Mouse (Mus musculus) cerebellum, postnatal 10 days (tissue): ENCODE data around the gene Ccdc189.

ENCODE experiments used
- DNase-seq, 2 experiments: peaks; one replicate each; pipeline ENCODE4 v3.0.0; 2021; ENCODE audit warnings: mixed read lengths in 2 of 2

Gene Ccdc189

DNA sequence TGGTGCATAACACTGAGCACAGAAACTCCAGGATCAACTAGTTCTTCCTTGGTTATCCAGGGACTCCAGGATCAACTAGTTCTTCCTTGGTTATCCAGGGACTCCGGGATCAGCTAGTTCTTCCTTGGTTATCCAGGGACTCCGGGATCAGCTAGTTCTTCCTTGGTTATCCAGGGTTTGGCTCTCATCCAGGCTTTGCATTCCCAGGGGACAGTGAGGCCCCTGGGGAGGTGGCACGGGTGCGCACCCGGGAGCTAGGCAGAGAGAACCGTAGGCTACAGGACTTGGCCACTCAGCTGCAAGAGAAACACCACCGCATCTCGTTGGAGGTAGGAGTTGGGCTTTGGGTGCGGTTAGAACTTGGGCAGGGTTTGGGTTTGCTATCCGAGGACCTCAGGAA, 2.7 kb upstream of the Ccdc189 start:
- DNase-seq, result peak in 1 of 2 experiments; percentile 21

DNA sequence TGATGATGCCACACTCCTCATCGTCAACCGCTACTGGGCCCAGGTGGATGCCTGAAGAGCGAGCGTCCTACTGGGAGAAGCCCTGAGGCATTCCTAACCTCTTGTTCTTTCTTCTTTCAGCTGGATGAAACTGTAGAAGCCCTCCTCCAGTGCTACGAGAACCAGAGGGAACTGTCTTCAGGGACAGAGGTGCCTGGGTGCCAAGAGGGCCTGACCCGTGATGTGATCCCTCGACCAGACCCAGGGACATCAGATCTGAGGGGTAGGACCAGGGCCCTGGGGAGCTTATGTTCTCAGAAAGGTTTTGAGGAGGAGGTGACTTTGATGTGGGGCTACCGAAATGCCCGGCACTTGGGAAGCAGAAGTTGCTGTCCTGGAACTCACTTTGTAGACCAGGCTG, 1.2 kb upstream of the Ccdc189 start:
- no peak for DNase-seq

DNA sequence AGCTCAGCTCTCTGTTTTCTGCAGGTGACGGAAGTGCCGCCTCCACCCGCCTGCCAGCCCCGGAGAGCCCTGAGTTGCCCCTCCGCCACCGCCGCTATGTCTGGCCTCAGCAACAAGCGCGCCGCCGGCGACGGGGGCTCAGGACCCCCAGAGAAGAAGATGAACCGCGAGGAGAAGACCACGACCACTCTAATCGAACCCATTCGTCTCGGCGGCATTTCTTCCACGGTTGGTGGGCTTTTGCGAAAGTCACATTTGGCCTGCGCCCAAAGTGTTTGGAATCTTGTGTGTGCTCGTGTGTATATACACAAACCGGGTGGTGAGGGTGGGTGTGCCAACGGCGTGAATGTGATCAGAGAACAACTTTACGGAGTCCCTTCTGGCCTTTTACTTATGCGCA, 506 bp upstream of the Ccdc189 start:
- DNase-seq, result no peak

DNA sequence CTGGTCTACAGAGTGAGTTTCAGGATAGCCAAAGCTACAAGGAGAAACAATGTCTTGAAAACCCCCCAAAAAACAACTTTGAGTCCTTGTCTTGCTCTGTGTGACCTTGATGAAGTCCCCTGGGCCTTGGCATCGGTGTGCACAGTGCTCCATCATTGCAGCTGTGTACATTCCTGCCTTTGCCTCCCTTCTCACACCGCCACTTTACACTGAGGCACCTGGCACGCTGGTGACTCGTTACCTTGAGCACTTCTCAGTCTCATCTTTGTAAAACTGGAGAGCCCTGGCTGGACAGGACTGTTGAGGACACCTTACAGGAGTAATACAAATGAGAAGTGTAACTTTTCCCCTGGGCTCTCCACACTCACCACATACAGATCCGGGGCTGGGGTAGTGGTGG, 1.2 kb downstream of the Ccdc189 start:
- no peak for DNase-seq

DNA sequence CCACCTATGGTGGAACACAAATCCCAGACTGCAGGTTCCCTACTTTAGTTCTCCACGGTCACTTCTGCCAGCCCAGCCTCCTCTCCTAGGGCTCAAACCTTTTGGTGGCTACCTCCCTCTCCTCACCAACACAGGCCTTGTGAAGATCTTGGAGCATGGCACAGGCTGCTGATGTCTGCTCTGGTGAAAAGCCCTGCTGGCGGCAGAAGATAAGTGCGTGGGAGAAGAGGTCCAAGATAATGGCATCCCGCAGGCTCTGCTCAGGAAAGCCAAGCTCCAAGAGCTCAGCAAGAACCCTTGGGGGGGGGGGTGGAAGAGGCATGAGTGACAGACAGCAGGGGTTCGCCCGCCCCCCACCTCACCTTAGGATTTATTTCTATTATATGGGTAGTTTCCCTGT, 2.2 kb downstream of the Ccdc189 start:
- DNase-seq, result no peak

DNA sequence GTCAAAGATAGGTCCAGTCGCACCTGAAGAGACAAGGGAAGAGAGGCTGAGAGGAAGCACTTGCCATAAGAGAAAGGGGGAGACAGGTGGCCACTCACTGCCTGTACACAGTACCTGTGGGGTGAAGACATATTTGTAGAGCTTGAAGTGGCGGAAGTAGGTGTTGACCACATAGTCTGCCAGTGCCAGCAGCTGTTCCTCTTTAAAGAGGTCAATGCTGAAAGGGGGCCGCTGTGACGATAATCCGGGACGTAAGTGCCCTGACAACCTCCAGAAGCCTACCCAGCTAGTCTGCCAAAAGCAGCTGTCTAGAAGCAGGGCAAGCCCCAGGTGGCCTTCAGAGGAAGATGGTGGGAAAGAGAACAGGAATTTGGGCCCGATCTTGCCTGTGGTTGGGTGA, 3.4 kb downstream of the Ccdc189 start:
- no peak for DNase-seq

DNA sequence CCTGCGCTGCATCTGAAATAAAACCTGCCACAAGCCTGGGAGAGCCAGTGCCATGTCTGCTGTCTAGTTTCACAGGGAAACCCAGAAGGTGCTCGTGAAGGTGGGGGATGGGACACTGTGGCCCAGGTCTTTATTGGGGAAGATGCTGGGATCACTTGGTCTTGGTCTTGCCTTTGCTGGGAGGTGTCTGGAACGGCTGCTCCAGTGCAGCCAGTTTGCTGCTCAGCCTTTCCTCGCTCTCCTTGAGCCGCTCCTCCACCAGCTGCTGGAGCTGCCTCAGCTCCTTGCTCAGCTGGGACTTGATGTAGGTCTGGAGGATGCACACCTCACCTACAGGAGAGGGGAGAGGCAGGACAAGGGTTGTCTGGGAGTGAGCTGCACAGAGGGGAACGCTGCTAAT, 5.1 kb downstream of the Ccdc189 start:
- no peak for DNase-seq

DNA sequence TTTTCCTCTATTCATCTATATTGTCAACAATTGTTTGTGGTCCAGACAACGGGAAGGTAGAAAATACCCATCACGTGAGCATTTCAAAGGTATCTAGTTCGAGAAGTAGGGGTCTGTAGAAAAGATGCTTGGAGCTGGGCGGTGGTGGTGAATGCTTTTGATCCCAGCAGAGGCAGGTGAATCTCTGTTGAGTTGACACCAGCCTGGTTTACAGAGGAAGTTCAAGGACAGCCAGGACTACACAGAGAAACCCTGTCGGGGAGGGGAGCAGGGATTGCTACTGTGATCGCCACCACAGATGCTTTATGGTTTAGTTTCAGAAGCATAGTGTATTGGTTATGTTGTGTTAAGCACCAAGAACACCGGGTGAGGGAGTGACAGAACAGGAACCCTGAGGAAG, 14.3 kb downstream of the Ccdc189 start:
- no peak for DNase-seq

DNA sequence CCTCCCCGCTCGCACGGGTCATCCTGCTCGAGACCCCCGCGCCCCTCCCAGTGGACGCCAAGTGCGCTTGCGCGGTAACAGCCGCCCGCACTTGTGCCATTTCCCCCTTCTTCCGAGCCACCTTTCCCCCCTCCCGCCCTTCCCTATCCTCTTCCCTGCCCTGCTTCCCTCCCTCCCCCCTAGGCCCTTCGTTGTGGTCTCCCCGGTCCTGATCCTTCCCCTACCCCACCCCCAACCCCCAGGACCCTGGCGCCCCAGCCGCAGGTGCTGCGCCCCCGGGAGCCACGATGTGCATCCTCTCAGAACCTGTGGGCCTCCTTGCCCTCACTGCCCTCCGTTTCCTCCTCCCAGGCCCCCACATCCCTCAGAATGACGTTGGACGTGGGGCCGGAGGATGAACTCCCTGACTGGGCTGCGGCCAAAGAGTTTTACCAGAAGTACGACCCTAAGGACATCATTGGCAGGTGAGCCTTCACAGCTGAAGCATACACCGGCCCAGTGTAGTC, 14.8 kb downstream of the Ccdc189 start:
- DNase-seq, result peak in 1 of 2 experiments; percentile 65

DNA sequence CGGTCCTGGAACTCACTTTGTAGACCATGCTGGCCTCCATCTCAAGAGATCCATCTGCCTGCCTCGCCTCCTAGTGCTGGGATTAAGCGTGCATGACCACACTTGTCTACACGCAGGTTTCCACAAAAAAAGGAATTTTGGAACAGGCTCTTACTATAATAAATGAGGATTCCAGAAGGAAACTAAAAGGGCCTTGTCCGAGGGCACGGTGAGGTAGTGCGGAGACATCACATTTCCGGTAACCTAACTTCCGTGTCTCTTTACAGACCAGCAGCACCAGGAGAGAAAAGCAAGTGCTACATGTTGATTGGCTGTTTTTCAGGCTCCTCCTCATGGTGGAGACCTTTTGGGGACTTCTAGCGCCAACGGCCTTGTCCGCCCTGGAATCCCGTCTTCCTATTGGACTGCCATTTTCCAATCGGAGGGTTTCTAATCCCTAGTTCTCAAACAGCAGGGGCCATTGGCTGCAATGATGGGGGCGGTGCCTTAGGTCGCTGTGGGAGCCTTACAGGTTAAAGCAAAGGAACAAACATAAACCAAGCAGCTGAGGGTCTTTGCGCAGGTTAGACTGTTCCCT, 15.4 kb downstream of the Ccdc189 start, which contains the start of gene Phkg2:
TSS of gene Phkg2 (plus strand) at position 446 of the 577 bp plus-strand sequence.
- peak; percentile 93 to 94 for DNase-seq

DNA sequence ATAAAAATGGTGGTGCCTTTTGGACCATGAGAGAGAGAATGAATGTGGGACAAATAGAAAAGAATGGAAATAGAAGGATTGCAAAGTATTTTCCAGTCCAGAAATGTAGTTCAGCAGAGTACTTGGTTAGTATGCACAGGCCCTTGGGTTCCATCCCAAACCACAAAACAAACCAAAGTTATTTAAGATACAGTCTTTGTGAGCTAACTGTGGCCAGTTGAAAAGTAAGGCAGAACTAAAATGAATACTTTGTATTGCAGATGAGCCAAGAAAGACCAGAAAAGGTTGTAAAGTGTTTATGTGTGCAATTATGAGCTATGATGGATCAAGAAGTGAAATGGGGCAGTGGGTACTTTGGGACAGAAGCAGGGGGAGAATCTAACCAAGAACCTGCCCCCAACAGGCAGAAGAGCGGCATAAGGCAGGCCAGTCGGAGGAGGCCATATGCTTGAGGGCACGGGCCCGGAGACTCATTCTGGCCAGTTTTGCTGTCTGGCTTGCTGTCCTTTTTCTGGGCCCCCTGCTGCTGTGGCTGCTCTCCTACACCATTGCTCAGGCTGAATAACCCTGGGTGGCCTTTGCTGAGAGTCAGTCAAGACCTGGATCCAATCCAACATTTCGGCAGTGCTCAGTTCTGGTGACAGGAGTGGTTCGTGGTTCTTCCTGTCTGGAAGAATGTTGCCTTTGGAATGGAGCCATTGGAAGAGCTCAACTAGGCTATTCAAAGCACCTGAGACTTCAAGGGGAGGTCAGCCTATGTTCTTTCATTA, 23.8 kb downstream of the Ccdc189 start:
- DNase-seq, result peak; percentile 97

DNA sequence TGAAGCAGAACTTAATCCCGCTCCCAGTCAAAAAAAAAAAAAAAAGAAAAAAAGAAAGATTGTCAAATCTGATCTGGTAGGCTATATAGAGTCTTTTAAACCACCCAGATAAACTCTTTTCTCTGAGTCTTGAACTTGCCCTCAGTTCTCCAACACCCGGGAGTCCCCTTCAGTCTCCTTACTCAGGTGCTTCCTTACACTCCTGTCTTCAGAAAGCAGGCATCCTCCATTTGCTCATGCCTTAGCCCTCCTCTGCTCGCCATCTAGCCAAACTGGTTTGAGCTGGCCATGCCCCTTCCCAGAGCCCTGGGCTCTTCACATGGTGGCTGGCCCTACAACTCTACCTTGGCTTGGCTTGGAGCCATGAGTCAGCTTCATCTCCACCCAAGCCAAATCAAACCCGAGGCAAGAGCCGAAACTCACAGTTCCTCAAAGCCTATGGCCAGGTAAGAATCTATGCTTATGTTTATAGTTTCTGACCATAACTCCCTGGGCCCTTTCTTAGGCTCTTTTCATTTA, 27.0 kb downstream of the Ccdc189 start, which contains the start of gene Tmem265:
TSS of gene Tmem265 (plus strand) at position 51 of the 519 bp plus-strand sequence.
- peak; percentile 39 to 46 for DNase-seq

DNA sequence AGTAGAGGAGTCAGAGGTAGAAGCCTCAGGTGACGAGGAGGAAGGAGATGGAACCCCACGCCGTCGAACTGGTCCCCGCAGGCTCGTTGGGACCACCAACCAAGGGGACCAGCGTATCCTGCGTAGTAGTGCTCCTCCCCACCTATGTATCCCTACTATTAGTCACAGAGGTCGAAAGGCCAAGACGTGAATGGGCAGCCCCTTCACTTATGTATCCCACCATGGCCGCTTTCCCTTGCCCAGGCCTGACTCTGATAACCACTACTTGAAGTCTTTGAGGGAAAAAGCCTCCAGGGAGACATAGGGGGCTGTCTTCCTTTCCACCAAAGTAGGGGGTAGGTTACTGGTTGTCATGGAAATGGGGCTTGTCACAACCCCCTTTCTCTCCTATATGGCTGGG, 27.8 kb downstream of the Ccdc189 start:
- no peak for DNase-seq

DNA sequence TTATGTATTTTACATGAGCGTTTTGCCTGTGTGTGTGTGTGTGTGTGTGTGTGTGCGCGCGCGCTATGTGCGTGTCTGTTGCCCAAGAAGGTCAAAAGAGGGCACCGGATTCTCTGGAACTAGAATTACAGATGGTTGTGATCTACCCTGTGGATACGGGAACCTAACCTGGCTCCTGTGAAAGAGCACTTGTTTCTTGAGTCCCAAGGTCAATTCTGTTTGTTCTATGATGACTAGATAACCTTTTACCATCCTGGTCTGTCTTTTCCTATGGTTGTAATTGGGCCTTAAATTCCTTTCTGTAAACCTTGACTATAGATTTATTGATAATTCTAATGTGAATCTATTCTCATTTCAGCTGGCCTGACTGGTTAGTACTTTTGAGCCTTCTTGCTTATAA, 36.8 kb downstream of the Ccdc189 start:
- no peak for DNase-seq

DNA sequence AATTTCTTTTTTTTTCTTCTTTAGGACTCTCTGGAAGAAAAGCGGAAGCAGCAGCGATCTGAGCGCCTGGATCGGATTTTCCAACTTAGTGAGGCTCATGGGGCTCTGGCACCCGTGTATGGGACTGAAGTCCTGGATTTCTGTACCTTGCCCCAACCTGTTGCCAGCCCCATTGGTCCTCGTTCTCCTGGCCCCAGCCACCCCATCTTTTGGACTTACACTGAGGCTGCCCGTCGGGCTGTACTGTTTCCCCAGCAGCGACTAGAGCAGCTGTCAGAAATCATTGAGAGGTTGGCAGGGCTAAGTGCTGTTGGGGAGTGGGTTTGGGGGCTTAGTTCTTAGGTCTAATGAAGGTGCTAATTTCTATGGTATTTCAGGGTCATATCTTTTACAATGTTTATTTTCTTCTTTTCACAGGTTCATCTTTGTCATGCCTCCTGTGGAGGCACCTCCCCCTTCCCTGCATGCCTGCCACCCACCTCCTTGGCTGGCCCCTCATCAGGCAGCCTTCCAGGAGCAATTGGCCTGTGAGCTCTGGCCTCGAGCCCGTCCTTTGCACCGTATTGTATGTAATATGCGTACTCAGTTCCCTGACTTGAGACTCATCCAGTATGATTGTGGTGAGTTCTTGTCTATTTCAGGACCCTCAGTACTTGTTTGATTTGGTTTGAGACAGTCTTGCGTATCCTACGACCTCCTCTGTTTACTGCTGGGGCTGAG, 39.1 kb downstream of the Ccdc189 start:
- peak; percentile 93 to 95 for DNase-seq

DNA sequence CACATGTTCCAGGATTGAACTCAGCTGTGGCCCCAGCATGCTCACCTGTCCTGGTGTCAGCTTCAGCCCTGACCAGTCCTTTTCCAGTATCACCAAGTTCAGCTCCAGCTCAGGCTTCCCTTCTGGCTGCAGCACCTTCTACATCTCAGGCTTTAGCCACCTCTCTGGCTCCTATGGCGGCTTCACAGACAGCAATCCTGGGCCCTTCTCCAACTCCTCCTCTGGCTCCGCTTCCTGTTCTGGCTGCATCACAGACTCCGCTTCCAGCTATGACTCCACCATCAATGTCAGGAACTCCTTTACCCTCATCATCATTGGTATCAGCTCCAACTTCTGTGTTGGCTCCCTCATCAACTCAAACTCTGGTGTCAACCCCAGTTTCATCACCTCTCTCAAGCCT, 46.7 kb downstream of the Ccdc189 start:
- peak; percentile 28 to 38 for DNase-seq
